ENCODE assay signal across 17 mouse cellular contexts in genomic region chr6:136041821-136042220, GRCm38 (mm10).
DNase-seq lines count a peak whose midpoint lies in the region; ATAC-seq lines count a peak whose summit lies in the region.
"Had no signal": no experiment of that assay in that cellular context is flagged by ENCODE, and none has a peak within 500 bp of the region (broad histone marks: within the 10 kb centered on the region; RNA-seq: fewer than 3 reads in every experiment).

No protein-coding gene starts in this region.

- no peak overlapping the region for H3K4me3 ChIP-seq in hindbrain, embryonic 15.5 days
- no peak overlapping the region for H3K4me3 ChIP-seq in hindbrain, embryonic 12.5 days
- H3K4me3 ChIP-seq in midbrain, embryonic 16.5 days (ENCODE audit: low read depth, low read length) = no peak overlapping the region
- H3K4me3 ChIP-seq in midbrain, embryonic 14.5 days (replicated peaks; ENCODE audit: low read depth, low read length) = no peak overlapping the region
- H3K4me3 ChIP-seq in neural tube, embryonic 13.5 days = no peak overlapping the region
- no peak overlapping the region for H3K4me3 ChIP-seq in neural tube, embryonic 14.5 days (ENCODE audit: low read depth, low read length)
- H3K4me3 ChIP-seq: embryonic facial prominence, embryonic 10.5 days; embryonic facial prominence, embryonic 12.5 days; forebrain, embryonic 13.5 days; forebrain, embryonic 15.5 days had no signal

- no peak for DNase-seq in midbrain, embryonic 14.5 days
- no peak for DNase-seq in gastrocnemius, adult 8-10 months (ENCODE audit: low spot score in 2 of 2)
- DNase-seq in c-Kit-positive CD71-positive TER-119-positive erythroid progenitor cells, embryonic 14.5 days (ENCODE audit: low spot score) = no peak
- DNase-seq: adrenal gland, adult 2 months; adrenal gland, postnatal 25 days; cerebellum, adult 11-12 months; cerebellum, adult 2 months; cerebellum, adult 9-10 months had no signal

- H3K4me2 ChIP-seq in hindbrain, embryonic 15.5 days = no peak overlapping the region
- H3K4me2 ChIP-seq in hindbrain, embryonic 12.5 days (replicated peaks) = no peak overlapping the region
- H3K4me2 ChIP-seq in midbrain, embryonic 16.5 days (ENCODE audit: low read length) = no peak overlapping the region
- H3K4me2 ChIP-seq in midbrain, embryonic 14.5 days (ENCODE audit: low read length) = no peak overlapping the region
- no peak overlapping the region for H3K4me2 ChIP-seq in neural tube, embryonic 13.5 days
- no peak overlapping the region for H3K4me2 ChIP-seq in neural tube, embryonic 14.5 days (ENCODE audit: low read depth, low read length)
- H3K4me2 ChIP-seq: embryonic facial prominence, embryonic 12.5 days; forebrain, embryonic 13.5 days; forebrain, embryonic 15.5 days had no signal

- H3K27ac ChIP-seq in hindbrain, embryonic 15.5 days (replicated peaks) = no peak overlapping the region
- H3K27ac ChIP-seq in hindbrain, embryonic 12.5 days = no peak overlapping the region
- no peak overlapping the region for H3K27ac ChIP-seq in midbrain, embryonic 16.5 days (ENCODE audit: low read length)
- no peak overlapping the region for H3K27ac ChIP-seq in midbrain, embryonic 14.5 days (replicated peaks; ENCODE audit: low read depth, low read length)
- H3K27ac ChIP-seq in neural tube, embryonic 13.5 days (replicated peaks) = peak overlapping the region; percentile 18; the same call in 1 of the 2 replicates
- no peak overlapping the region; the same call in 1 of the 2 replicates for H3K27ac ChIP-seq in neural tube, embryonic 14.5 days (ENCODE audit: low read depth, low read length)
- H3K27ac ChIP-seq: embryonic facial prominence, embryonic 10.5 days; embryonic facial prominence, embryonic 12.5 days; forebrain, embryonic 13.5 days; forebrain, embryonic 15.5 days had no signal

- peaks cover 12% of the 10 kb centered on the region for H3K4me1 ChIP-seq in hindbrain, embryonic 15.5 days (replicated peaks)
- H3K4me1 ChIP-seq in hindbrain, embryonic 12.5 days = no peaks in the 10 kb centered on the region
- H3K4me1 ChIP-seq in midbrain, embryonic 16.5 days (ENCODE audit: control insufficient read depth, insufficient read depth, low read length) = peaks cover 7% of the 10 kb centered on the region
- H3K4me1 ChIP-seq in midbrain, embryonic 14.5 days (ENCODE audit: control insufficient read depth, insufficient read depth, low read length) = no peaks in the 10 kb centered on the region
- H3K4me1 ChIP-seq in neural tube, embryonic 13.5 days (replicated peaks) = no peaks in the 10 kb centered on the region
- H3K4me1 ChIP-seq in neural tube, embryonic 14.5 days (ENCODE audit: control insufficient read depth, insufficient read depth, low read length) = no peaks in the 10 kb centered on the region
- H3K4me1 ChIP-seq: embryonic facial prominence, embryonic 10.5 days; embryonic facial prominence, embryonic 12.5 days; forebrain, embryonic 13.5 days; forebrain, embryonic 15.5 days had no signal

- 75% methylated on average over 8 of the region's 8 CpGs for WGBS in hindbrain, embryonic 15.5 days
- 88% methylated on average over 8 of the region's 8 CpGs for WGBS in hindbrain, embryonic 12.5 days
- WGBS in midbrain, embryonic 16.5 days = 81% methylated on average over 8 of the region's 8 CpGs
- 85% methylated on average over 8 of the region's 8 CpGs for WGBS in midbrain, embryonic 14.5 days
- WGBS in neural tube, embryonic 13.5 days = 75% methylated on average over 8 of the region's 8 CpGs
- WGBS in neural tube, embryonic 14.5 days = 74% methylated on average over 8 of the region's 8 CpGs

- peak; percentile 21; the same call in 1 of the 2 replicates for ATAC-seq in hindbrain, embryonic 15.5 days (ENCODE audit: low FRiP score, low read depth)
- no peak for ATAC-seq in hindbrain, embryonic 12.5 days (ENCODE audit: low FRiP score)
- peak; percentile 49; the same call in 1 of the 2 replicates for ATAC-seq in midbrain, embryonic 16.5 days
- ATAC-seq in midbrain, embryonic 14.5 days (ENCODE audit: low FRiP score, low TSS enrichment) = no peak
- ATAC-seq in neural tube, embryonic 13.5 days (ENCODE audit: low read depth) = 0 out of 2 replicates have a peak, but pooled peaks have one; percentile 52
- ATAC-seq in neural tube, embryonic 14.5 days (ENCODE audit: low read depth) = peak; percentile 78; the same call in 1 of the 2 replicates
- ATAC-seq: forebrain, embryonic 13.5 days; forebrain, embryonic 15.5 days had no signal

- H3K27me3 ChIP-seq in hindbrain, embryonic 15.5 days = no peaks in the 10 kb centered on the region
- no peaks in the 10 kb centered on the region for H3K27me3 ChIP-seq in hindbrain, embryonic 12.5 days
- H3K27me3 ChIP-seq in midbrain, embryonic 16.5 days (ENCODE audit: control insufficient read depth, insufficient read depth, low read depth, low read length) = no peaks in the 10 kb centered on the region
- no peaks in the 10 kb centered on the region for H3K27me3 ChIP-seq in midbrain, embryonic 14.5 days (ENCODE audit: control insufficient read depth, insufficient read depth, low read length)
- peaks cover 2% of the 10 kb centered on the region; the same call in 1 of the 2 replicates for H3K27me3 ChIP-seq in neural tube, embryonic 13.5 days
- H3K27me3 ChIP-seq in neural tube, embryonic 14.5 days (ENCODE audit: control insufficient read depth, insufficient read depth, low read length) = no peaks in the 10 kb centered on the region
- H3K27me3 ChIP-seq: embryonic facial prominence, embryonic 12.5 days; forebrain, embryonic 13.5 days; forebrain, embryonic 15.5 days had no signal

- no peaks in the 10 kb centered on the region for H3K9me3 ChIP-seq in hindbrain, embryonic 15.5 days
- H3K9me3 ChIP-seq in hindbrain, embryonic 12.5 days (replicated peaks) = no peaks in the 10 kb centered on the region
- H3K9me3 ChIP-seq in midbrain, embryonic 16.5 days (replicated peaks; ENCODE audit: control insufficient read depth, low read length, poor library complexity, severe bottlenecking) = no peaks in the 10 kb centered on the region
- H3K9me3 ChIP-seq in midbrain, embryonic 14.5 days (ENCODE audit: control insufficient read depth, low read length) = no peaks in the 10 kb centered on the region
- no peaks in the 10 kb centered on the region for H3K9me3 ChIP-seq in neural tube, embryonic 13.5 days
- no peaks in the 10 kb centered on the region for H3K9me3 ChIP-seq in neural tube, embryonic 14.5 days (ENCODE audit: control insufficient read depth, low read length)
- H3K9me3 ChIP-seq: embryonic facial prominence, embryonic 10.5 days; embryonic facial prominence, embryonic 12.5 days; forebrain, embryonic 13.5 days; forebrain, embryonic 15.5 days had no signal

- no peak overlapping the region for H3K9ac ChIP-seq in hindbrain, embryonic 15.5 days
- no peak overlapping the region for H3K9ac ChIP-seq in hindbrain, embryonic 12.5 days
- H3K9ac ChIP-seq in midbrain, embryonic 16.5 days (ENCODE audit: low read depth, low read length) = no peak overlapping the region
- H3K9ac ChIP-seq in midbrain, embryonic 14.5 days (replicated peaks; ENCODE audit: low read length) = no peak overlapping the region
- H3K9ac ChIP-seq in neural tube, embryonic 13.5 days = no peak overlapping the region
- no peak overlapping the region for H3K9ac ChIP-seq in neural tube, embryonic 14.5 days (replicated peaks; ENCODE audit: low read depth, low read length)
- H3K9ac ChIP-seq: embryonic facial prominence, embryonic 12.5 days; forebrain, embryonic 13.5 days; forebrain, embryonic 15.5 days had no signal

- H3K36me3 ChIP-seq in hindbrain, embryonic 15.5 days = peaks cover 6% of the 10 kb centered on the region; the same call in 1 of the 2 replicates
- H3K36me3 ChIP-seq in hindbrain, embryonic 12.5 days = no peaks in the 10 kb centered on the region
- peaks cover 12% of the 10 kb centered on the region; the same call in 1 of the 2 replicates for H3K36me3 ChIP-seq in midbrain, embryonic 16.5 days (ENCODE audit: control insufficient read depth, insufficient read depth, low read length)
- H3K36me3 ChIP-seq in midbrain, embryonic 14.5 days (ENCODE audit: control insufficient read depth, insufficient read depth, low read length) = 0 out of 2 replicates have a peak, but pooled peaks cover 6% of the 10 kb centered on the region
- peaks cover 8% of the 10 kb centered on the region; the same call in 1 of the 2 replicates for H3K36me3 ChIP-seq in neural tube, embryonic 13.5 days
- H3K36me3 ChIP-seq in neural tube, embryonic 14.5 days (ENCODE audit: control insufficient read depth, insufficient read depth, low read length) = no peaks in the 10 kb centered on the region
- H3K36me3 ChIP-seq: embryonic facial prominence, embryonic 10.5 days; embryonic facial prominence, embryonic 12.5 days had no signal

Comparison
In these comparisons a context has a peak if more than half of its experiments do, and no peak if none do; other contexts are left out.
1. ATAC-seq: peak in hindbrain, embryonic 15.5 days (single experiment), midbrain, embryonic 16.5 days (single experiment), neural tube, embryonic 13.5 days (single experiment) and neural tube, embryonic 14.5 days (single experiment); none in hindbrain, embryonic 12.5 days (single experiment) and midbrain, embryonic 14.5 days (single experiment).